Mouse (Mus musculus): ENCODE measurements around the gene Podxl. TPM values are rescaled to one million over a fixed set of nuclear protein-coding genes. Genes with fewer than 3 reads are reported as not detected.

The Podxl gene
- polyA plus RNA-seq (2015; fragmentation: Illumina TruSeq; extraction: RNeasy Lipid Tissue Mini Kit (QIAGEN cat#74804); ENCODE audit: low read depth, low replicate concordance) = 14.6 TPM

DNA sequence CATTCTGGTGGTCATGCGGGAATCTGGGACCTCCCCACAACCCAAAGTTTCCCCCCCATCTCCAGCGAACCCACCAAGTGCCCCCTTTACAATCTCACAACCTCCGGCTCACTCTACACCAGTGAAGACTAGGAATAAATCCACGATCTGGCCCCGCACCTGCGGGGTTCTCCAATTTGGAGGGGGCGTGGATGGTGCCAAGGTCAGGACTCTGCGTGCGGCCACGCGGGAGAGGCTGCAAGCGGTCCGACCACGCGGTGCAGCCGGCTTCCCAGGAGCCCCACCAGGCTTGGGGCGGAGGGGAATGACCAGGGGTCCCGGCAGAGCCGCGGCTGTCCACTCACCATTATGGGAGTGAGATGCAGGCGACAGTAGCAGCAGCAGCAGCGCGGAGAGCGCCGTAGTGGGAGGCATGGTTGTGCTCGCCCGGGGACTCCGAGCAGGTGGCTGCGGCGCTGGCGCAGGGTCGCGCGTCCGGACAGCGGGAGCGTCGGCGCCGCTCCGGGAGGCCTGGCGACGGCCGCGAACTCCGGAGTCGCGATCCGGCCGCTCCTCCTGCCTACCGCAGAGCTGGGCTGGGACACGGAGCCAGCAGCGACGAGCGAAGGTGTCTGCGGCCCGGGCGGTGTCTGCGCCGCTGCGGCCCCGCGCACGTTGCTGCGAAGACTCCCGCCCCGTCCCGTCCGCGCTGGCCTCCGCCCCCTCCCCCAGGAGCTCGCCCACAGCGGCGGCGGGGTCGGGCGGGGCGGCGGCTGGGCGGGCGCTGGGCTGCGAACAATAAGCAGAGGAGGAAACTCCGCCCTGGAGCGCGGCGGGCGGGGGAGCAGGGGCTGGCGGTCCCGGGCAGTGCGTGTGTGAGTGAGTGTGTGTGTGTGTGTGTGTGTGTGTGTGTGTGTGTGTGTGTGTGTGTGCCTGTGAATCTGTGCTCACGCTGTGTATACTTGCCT lies at the start of gene Podxl:
Gene Podxl (minus strand): TSS at position 747 of the 947 bp plus-strand sequence.

Other genes starting within 250 kb of the Podxl start
- gene Mkln1, start 165.2 kb downstream of the Podxl start, polyA plus RNA-seq (2015; fragmentation: Illumina TruSeq; extraction: RNeasy Lipid Tissue Mini Kit (QIAGEN cat#74804); ENCODE audit: low read depth, low replicate concordance) = 100 TPM

All from brain, adult 10 weeks (tissue).